Comparison of ENCODE assay signal across 26 mouse cellular contexts in genomic region chr1:92448293-92448692, GRCm38 (mm10). TPM values are rescaled to one million over a fixed set of nuclear protein-coding genes. Genes with fewer than 3 reads are reported as not detected.
A peak's percentile ranks its signal among the peaks of the same experiment; 100 is the strongest.
DNase-seq lines count a peak whose midpoint lies in the region.
"Had no signal": no experiment of that assay in that cellular context is flagged by ENCODE, and none has a peak within 500 bp of the region (broad histone marks: within the 10 kb centered on the region; RNA-seq: fewer than 3 reads in every experiment).

No protein-coding gene starts in this region.

- DNase-seq in gastrocnemius, adult 18-20 months (ENCODE audit: low spot score), result peak; percentile 14
- DNase-seq in gastrocnemius, postnatal 4 days (ENCODE audit: low spot score in 2 of 2), result no peak
- peak; percentile 25 to 51 for DNase-seq in heart, adult 18-20 months
- no peak for DNase-seq in heart, postnatal 25 days (ENCODE audit: low spot score)
- DNase-seq in lung, postnatal 10 days, result peak; percentile 37
- no peak for DNase-seq in lung, postnatal 14 days
- peak; percentile 31 to 35 for DNase-seq in heart, postnatal 10 days
- DNase-seq in thymus, postnatal 36 days, result no peak
- DNase-seq: adrenal gland, postnatal 14 days; cerebellum, adult 11 months; cerebellum, adult 9-11 months; embryo, embryonic 11 days; forebrain, postnatal 0 days; kidney, adult 18-20 months; kidney, postnatal 25 days; lung, embryonic 14.5 days; midbrain, embryonic 14.5 days; retina, postnatal 1 day; right cerebral cortex, postnatal 14 days had no signal

- intact Hi-C loops in heart, postnatal 25 days (cut with DNase I), result no loop called here
- intact Hi-C loops in heart, postnatal 10 days (cut with DNase I), result no loop called here

RNA-seq across cellular contexts. Expression of gene Ndufa10, which starts 25.4 kb away (rescaled TPM):
- total RNA-seq in gastrocnemius, adult 18-20 months (2021), result 100 to 1,000 TPM; 449 to 455 TPM
- total RNA-seq in gastrocnemius, postnatal 4 days (2021), result 100 to 1,000 TPM; 338 to 372 TPM
- total RNA-seq in heart, adult 18-20 months (2021), result 1,000 to 10,000 TPM in 1 of 2 experiments, 100 to 1,000 TPM in 1; 883 to 1,003 TPM
- 1,000 to 10,000 TPM; 1,015 to 1,018 TPM for total RNA-seq in heart, postnatal 25 days (2021)
- total RNA-seq in heart, postnatal 10 days (2021), result 100 to 1,000 TPM; 764 to 809 TPM

RNA-seq across cellular contexts. Expression of gene Olfr1416, which starts 36.6 kb away (rescaled TPM):
- not detected for total RNA-seq in gastrocnemius, adult 18-20 months (2021)
- not detected for total RNA-seq in gastrocnemius, postnatal 4 days (2021)
- total RNA-seq in heart, adult 18-20 months (2021), result not detected
- total RNA-seq in heart, postnatal 25 days (2021), result not detected
- not detected for total RNA-seq in heart, postnatal 10 days (2021)
- total RNA-seq: adrenal gland, postnatal 14 days; forebrain, postnatal 0 days; heart, adult 2 months; layer of hippocampus, adult 18-20 months; layer of hippocampus, postnatal 10 days; left cerebral cortex, adult 18-20 months; left cerebral cortex, postnatal 25 days; liver, adult 2 months; megakaryocyte-erythroid progenitor cell, adult 5-6 weeks had no signal

RNA-seq across cellular contexts. Expression of gene Olfr1415, which starts 47.6 kb away (rescaled TPM):
- total RNA-seq in gastrocnemius, adult 18-20 months (2021), result not detected
- total RNA-seq in gastrocnemius, postnatal 4 days (2021), result not detected
- not detected for total RNA-seq in heart, adult 18-20 months (2021)
- not detected for total RNA-seq in heart, postnatal 25 days (2021)
- total RNA-seq in heart, postnatal 10 days (2021), result not detected
- total RNA-seq: adrenal gland, postnatal 14 days; forebrain, postnatal 0 days; heart, adult 2 months; layer of hippocampus, adult 18-20 months; layer of hippocampus, postnatal 10 days; left cerebral cortex, adult 18-20 months; left cerebral cortex, postnatal 25 days; liver, adult 2 months; megakaryocyte-erythroid progenitor cell, adult 5-6 weeks had no signal

Comparison
In these comparisons a context has a peak if more than half of its experiments do, and no peak if none do; other contexts are left out.
1. DNase-seq: peak in gastrocnemius, adult 18-20 months (single experiment), heart, adult 18-20 months (2 of 2), lung, postnatal 10 days (single experiment) and heart, postnatal 10 days (2 of 2); none in gastrocnemius, postnatal 4 days (0 of 2), heart, postnatal 25 days (single experiment), lung, postnatal 14 days (single experiment) and thymus, postnatal 36 days (0 of 2).